Mouse (Mus musculus) kidney, adult 2 months (tissue): ENCODE results near the gene Nr2f6. TPM values are rescaled to one million over a fixed set of nuclear protein-coding genes. Genes with fewer than 3 reads are reported as not detected.

Experiments used
- DNase-seq: peaks from one replicate; pipeline ENCODE4 v3.0.0; 2021
- H3K27ac ChIP-seq: fragments of 200-500 bp; 2 replicates; pipeline ENCODE4 v1.5.1; 2012; ENCODE audit warnings: low read depth, low read length, control low read depth, inconsistent platforms; ENCODE audit not compliant: insufficient read depth
- H3K27me3 ChIP-seq: fragments of 200-500 bp; replicated peaks from 2 replicates; pipeline ENCODE4 v1.6.1; 2012; ENCODE audit warnings: mild to moderate bottlenecking, moderate library complexity, low read length, inconsistent platforms; ENCODE audit not compliant: control insufficient read depth, insufficient read depth
- H3K36me3 ChIP-seq: fragments of 200-500 bp; 2 replicates; pipeline ENCODE4 v1.6.1; 2012; ENCODE audit warnings: mild to moderate bottlenecking, moderate library complexity, low read length, inconsistent platforms; ENCODE audit not compliant: control insufficient read depth, insufficient read depth
- H3K4me1 ChIP-seq: fragments of 200-500 bp; 2 replicates; pipeline ENCODE4 v1.6.1; 2011; ENCODE audit warnings: low read length; ENCODE audit not compliant: control insufficient read depth, insufficient read depth
- H3K4me3 ChIP-seq: fragments of 200-500 bp; 2 replicates; pipeline ENCODE4 v1.5.1; 2011; ENCODE audit warnings: mild to moderate bottlenecking, low read depth, low read length, control low read depth; ENCODE audit not compliant: insufficient read depth
- CTCF ChIP-seq: fragments of 200-500 bp; conservative IDR thresholded peaks from 2 replicates; pipeline ENCODE4 v1.5.1; 2011; ENCODE audit warnings: low read depth, mild to moderate bottlenecking, control low read depth, low read length, moderate library complexity, mixed read lengths; ENCODE audit not compliant: insufficient read depth, insufficient read length
- POLR2A ChIP-seq: fragments of 200-500 bp; IDR thresholded peaks from one replicate; pipeline ENCODE4 v1.6.1; 2011; ENCODE audit warnings: low read depth, low read length, control low read depth
- WGBS: fragments of 180-500 bp; shearing (Covaris S2); methylation state at CpG from one replicate; pipeline ENCODE4 v1.1.7; 2018; 5-methylcytosine and 5-hydroxymethylcytosine counted together
- polyA plus RNA-seq: library from polyadenylated mRNA; depleted of rRNA; stranded (reverse); fragments of >200 nt; gene quantifications from 2 replicates; pipeline ENCODE4 v1.2.3, GENCODE M21; 2012

The Nr2f6 gene
- polyA plus RNA-seq, 1 experiment, result 177 TPM

GRCm38 (mm10) chr8:71380178-71381171 is 1.3 kb downstream of the Nr2f6 start:
- Histone ChIP-seq H3K4me1 (peaks cover 41% of the 10 kb centered on the region), H3K27me3 (no peaks in the 10 kb centered on the region), H3K36me3 (no peaks in the 10 kb centered on the region), H3K27ac (peak overlapping the region; percentile 95), H3K4me3 (peak overlapping the region; percentile 95)
- 1% methylated on average over 72 of the region's 72 CpGs for WGBS
- DNase-seq, result peak; percentile 43
- TF ChIP-seq POLR2A, result no peak
- no peak for TF ChIP-seq CTCF

GRCm38 (mm10) chr8:71379512-71380075 is 2.2 kb downstream of the Nr2f6 start:
- peak overlapping the region; percentile 95 for H3K4me3 ChIP-seq
- H3K4me1 ChIP-seq, result peaks cover 48% of the 10 kb centered on the region
- TF ChIP-seq POLR2A, result no peak
- TF ChIP-seq CTCF, result no peak
- WGBS, result 31% methylated on average over 3 of the region's 3 CpGs
- 0 out of 2 replicates have a peak, but pooled peaks cover under 1% of the 10 kb centered on the region for H3K36me3 ChIP-seq
- H3K27me3 ChIP-seq, result no peaks in the 10 kb centered on the region
- DNase-seq, result peak; percentile 70
- 0 out of 2 replicates have a peak overlapping the region, but pooled peaks have one; percentile 95 for H3K27ac ChIP-seq

- Histone ChIP-seq H3K36me3 (peaks cover 2% of the 10 kb centered on the region; the same call in 1 of the 2 replicates), H3K4me3 (peak overlapping the region; percentile 95; the same call in 1 of the 2 replicates), H3K27ac (no peak overlapping the region), H3K4me1 (peaks cover 51% of the 10 kb centered on the region), H3K27me3 (no peaks in the 10 kb centered on the region)
- no peak for TF ChIP-seq CTCF
- TF ChIP-seq POLR2A, result no peak
- no peak for DNase-seq
- 38% methylated on average over 4 of the region's 4 CpGs for WGBS
These were observed 2.8 kb downstream of the Nr2f6 start for GRCm38 (mm10) chr8:71379008-71379407.

GRCm38 (mm10) chr8:71376423-71377030 is 5.2 kb downstream of the Nr2f6 start:
- WGBS, result 44% methylated on average over 8 of the region's 8 CpGs
- Histone ChIP-seq H3K4me1 (peaks cover 35% of the 10 kb centered on the region), H3K27ac (peak overlapping the region; percentile 36; the same call in 1 of the 2 replicates), H3K27me3 (no peaks in the 10 kb centered on the region), H3K4me3 (no peak overlapping the region), H3K36me3 (peaks cover 2% of the 10 kb centered on the region; the same call in 1 of the 2 replicates)
- peak; percentile 60 for DNase-seq
- TF ChIP-seq POLR2A (no peak), CTCF (no peak)

GRCm38 (mm10) chr8:71375581-71376422 is 6.0 kb downstream of the Nr2f6 start:
- H3K4me1 ChIP-seq, result peaks cover 35% of the 10 kb centered on the region
- 24% methylated on average over 74 of the region's 74 CpGs for WGBS
- TF ChIP-seq CTCF, result no peak
- TF ChIP-seq POLR2A, result peak; percentile 52
- peak; percentile 97 for DNase-seq
- no peaks in the 10 kb centered on the region for H3K27me3 ChIP-seq
- peak overlapping the region; percentile 5; the same call in 1 of the 2 replicates for H3K4me3 ChIP-seq
- peaks cover 2% of the 10 kb centered on the region; the same call in 1 of the 2 replicates for H3K36me3 ChIP-seq
- peak overlapping the region; percentile 36 for H3K27ac ChIP-seq

GRCm38 (mm10) chr8:71374616-71375206 is 7.0 kb downstream of the Nr2f6 start:
- Histone ChIP-seq H3K4me3 (no peak overlapping the region), H3K4me1 (peaks cover 35% of the 10 kb centered on the region), H3K27me3 (no peaks in the 10 kb centered on the region), H3K36me3 (peaks cover 2% of the 10 kb centered on the region; the same call in 1 of the 2 replicates), H3K27ac (no peak overlapping the region)
- TF ChIP-seq CTCF (no peak), POLR2A (no peak)
- WGBS, result 60% methylated on average over 17 of the region's 17 CpGs
- peak; percentile 72 for DNase-seq
